Mouse (Mus musculus) small intestine, adult 2 months (tissue): Measurements from ENCODE around the gene Ppp1r32. TPM values are rescaled to one million over a fixed set of nuclear protein-coding genes. Genes with fewer than 3 reads are reported as not detected.

Experiments
- H3K27ac ChIP-seq: fragments of 200-500 bp; 2 replicates; pipeline ENCODE4 v1.5.1; 2012; ENCODE audit warnings: low read depth, low read length, control low read depth, inconsistent platforms; ENCODE audit not compliant: insufficient read depth
- H3K27me3 ChIP-seq: fragments of 200-500 bp; 2 replicates; pipeline ENCODE4 v1.6.1; 2012; ENCODE audit warnings: mild to moderate bottlenecking, moderate library complexity, low read length, inconsistent platforms; ENCODE audit not compliant: control insufficient read depth, insufficient read depth
- H3K36me3 ChIP-seq: fragments of 200-500 bp; 2 replicates; pipeline ENCODE4 v1.6.1; 2012; ENCODE audit warnings: mild to moderate bottlenecking, low read length, control low read depth, inconsistent platforms; ENCODE audit not compliant: control insufficient read depth, insufficient read depth
- H3K4me1 ChIP-seq: fragments of 200-500 bp; 2 replicates; pipeline ENCODE4 v1.6.1; 2012; ENCODE audit warnings: low read length, inconsistent platforms, mixed read lengths; ENCODE audit not compliant: control insufficient read depth, insufficient read depth, insufficient read length
- H3K4me3 ChIP-seq: fragments of 200-500 bp; 2 replicates; pipeline ENCODE4 v1.5.1; 2012; ENCODE audit warnings: low read depth, mild to moderate bottlenecking, control low read depth, inconsistent platforms, low read length, moderate library complexity
- CTCF ChIP-seq: fragments of 200-500 bp; IDR thresholded peaks from 2 replicates; pipeline ENCODE4 v1.5.1; 2012; ENCODE audit warnings: low read depth, mild to moderate bottlenecking, control low read depth, inconsistent platforms, low read length, moderate library complexity, mixed read lengths; ENCODE audit not compliant: insufficient replicate concordance, insufficient read length; ENCODE audit errors: extremely low read depth
- POLR2A ChIP-seq: fragments of 200-500 bp; IDR thresholded peaks from 2 replicates; pipeline ENCODE4 v1.6.1; 2012; ENCODE audit warnings: low read depth, mild to moderate bottlenecking, control low read depth, inconsistent platforms, low read length, moderate library complexity
- WGBS: fragments of 180-500 bp; shearing (Covaris S2); methylation state at CpG from one replicate; pipeline ENCODE4 v1.1.7; 2018; 5-methylcytosine and 5-hydroxymethylcytosine counted together
- polyA plus RNA-seq: library from polyadenylated mRNA; depleted of rRNA; stranded (reverse); fragments of >200 nt; gene quantifications from 2 replicates; pipeline ENCODE4 v1.2.3, GENCODE M21; 2012; rRNA removed

Gene Ppp1r32
- 0.41 and 0.87 TPM in 2 replicates for polyA plus RNA-seq

- H3K36me3 ChIP-seq = no peaks in the 10 kb centered on the region
- H3K4me3 ChIP-seq = no peak within 1 kb of the TSS
- no peak for TF ChIP-seq POLR2A
- TF ChIP-seq CTCF = no peak
- 39% methylated on average over 6 of the region's 6 CpGs for WGBS
- no peak within 1 kb of the TSS for H3K27ac ChIP-seq
- H3K4me1 ChIP-seq = no peaks in the 10 kb centered on the region
- H3K27me3 ChIP-seq = no peaks in the 10 kb centered on the region
These were observed at the start of gene Ppp1r32 for GRCm38 (mm10) chr19:10482703-10483102. Gene Ppp1r32, minus strand, starts transcription at chr19:10482928.

DNA sequence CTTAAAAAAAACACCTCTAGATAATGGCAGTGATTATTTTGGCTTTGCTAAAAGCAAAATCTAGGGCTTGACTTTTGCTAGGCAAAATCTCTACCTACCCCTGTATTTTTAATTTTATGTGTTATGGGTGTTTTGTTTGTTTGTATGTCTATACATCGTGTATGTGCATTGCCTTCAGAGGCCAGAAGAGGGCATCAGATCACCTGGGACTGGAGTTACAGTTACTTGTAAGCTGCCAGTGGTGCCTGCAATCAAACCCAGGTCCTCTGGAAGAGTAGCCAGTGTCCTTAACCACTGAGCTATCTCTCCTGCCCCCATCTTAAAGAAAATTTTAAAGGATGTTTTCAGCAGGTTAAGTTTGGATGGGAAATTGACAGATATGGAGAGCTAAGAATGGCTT, 47.4 kb upstream of the Ppp1r32 start:
- peaks cover 39% of the 10 kb centered on the region for H3K36me3 ChIP-seq
- 93% methylated on average over 1 of the region's 1 CpGs for WGBS
- TF ChIP-seq CTCF (peak; percentile 27; the same call in 1 of the 2 replicates), POLR2A (no peak)

GRCm38 (mm10) chr19:10525910-10526309, 43.2 kb upstream of the Ppp1r32 start, which contains the start of gene Sdhaf2:
Gene Sdhaf2, minus strand, starts transcription at chr19:10526142.
- under 1% methylated on average over 11 of the region's 11 CpGs for WGBS
- Histone ChIP-seq H3K27ac (peak within 1 kb of the TSS; percentile 100), H3K27me3 (no peaks in the 10 kb centered on the region), H3K36me3 (peaks cover 10% of the 10 kb centered on the region), H3K4me1 (no peaks in the 10 kb centered on the region), H3K4me3 (peak within 1 kb of the TSS; percentile 99)
- no peak for TF ChIP-seq POLR2A
- TF ChIP-seq CTCF = no peak

More for the DNA sequence above, 47.4 kb upstream of the Ppp1r32 start:
- H3K27ac ChIP-seq = no peak overlapping the region
- no peak overlapping the region for H3K4me3 ChIP-seq
- no peaks in the 10 kb centered on the region for H3K27me3 ChIP-seq
- no peaks in the 10 kb centered on the region for H3K4me1 ChIP-seq

DNA sequence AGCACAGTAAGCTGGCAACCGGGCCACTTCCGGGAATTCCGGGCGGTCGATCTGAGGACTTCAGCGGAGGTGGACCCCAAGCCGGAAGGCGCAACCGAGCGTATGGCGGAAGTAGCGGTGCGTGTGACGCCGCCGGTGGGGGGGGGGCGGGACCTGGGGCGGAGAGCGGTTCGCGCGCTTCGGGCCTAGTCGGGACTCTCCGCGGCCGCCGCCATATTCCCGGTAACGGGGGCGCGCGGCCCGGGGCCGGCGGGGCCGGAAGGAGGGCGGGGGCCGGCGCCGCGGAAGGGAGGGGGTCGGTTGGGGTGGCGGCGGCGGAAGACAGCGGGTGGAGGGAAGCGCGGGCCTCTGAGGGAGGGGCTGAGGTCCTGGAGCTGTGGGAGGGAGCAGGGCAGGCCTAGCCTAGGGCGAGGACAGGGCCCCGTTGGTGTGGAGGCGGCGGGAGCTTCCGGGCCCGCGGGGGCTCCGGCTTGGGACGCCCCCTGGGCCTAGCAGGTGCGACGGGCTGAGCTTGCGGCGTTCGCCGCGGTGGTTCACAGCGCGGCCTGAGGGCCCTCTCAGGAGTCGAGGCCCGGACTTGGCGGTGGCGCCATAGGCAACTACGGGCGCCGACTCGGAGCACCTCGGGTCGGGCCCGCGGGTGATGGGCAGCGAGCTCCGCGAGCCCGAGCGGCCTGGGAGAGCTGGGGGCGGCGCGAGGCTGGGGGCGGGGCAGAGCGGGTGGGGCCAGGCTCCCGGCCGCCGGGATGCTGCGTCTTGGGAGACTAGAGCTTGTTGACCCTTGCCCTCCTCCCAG, 42.6 kb upstream of the Ppp1r32 start, which contains the start of gene Cpsf7:
TSS of gene Cpsf7 (plus strand) at position 161 of the 796 bp plus-strand sequence.
- Histone ChIP-seq H3K4me1 (no peaks in the 10 kb centered on the region), H3K4me3 (peak within 1 kb of the TSS; percentile 99), H3K27me3 (no peaks in the 10 kb centered on the region), H3K27ac (peak within 1 kb of the TSS; percentile 100), H3K36me3 (peaks cover 8% of the 10 kb centered on the region)
- no peak; the same call in 1 of the 2 replicates for TF ChIP-seq POLR2A
- 0 out of 2 replicates have a peak, but pooled peaks have one; percentile 9 for TF ChIP-seq CTCF
- under 1% methylated on average over 92 of the region's 93 CpGs for WGBS

- peak overlapping the region; percentile 83 for H3K27ac ChIP-seq
- TF ChIP-seq POLR2A (0 out of 2 replicates have a peak, but pooled peaks have one; percentile 72), CTCF (no peak)
- no peaks in the 10 kb centered on the region for H3K4me1 ChIP-seq
- H3K36me3 ChIP-seq = peaks cover 8% of the 10 kb centered on the region
- peak overlapping the region; percentile 99 for H3K4me3 ChIP-seq
- H3K27me3 ChIP-seq = no peaks in the 10 kb centered on the region
- WGBS = under 1% methylated on average over 19 of the region's 19 CpGs
These were observed 42.0 kb upstream of the Ppp1r32 start for GRCm38 (mm10) chr19:10524784-10525105.

GRCm38 (mm10) chr19:10523483-10524080, 40.9 kb upstream of the Ppp1r32 start:
- Histone ChIP-seq H3K27me3 (no peaks in the 10 kb centered on the region), H3K4me3 (no peak overlapping the region), H3K4me1 (no peaks in the 10 kb centered on the region), H3K27ac (no peak overlapping the region), H3K36me3 (peaks cover 5% of the 10 kb centered on the region; the same call in 1 of the 2 replicates)
- 45% methylated on average over 5 of the region's 5 CpGs for WGBS
- TF ChIP-seq CTCF = no peak
- no peak for TF ChIP-seq POLR2A

DNA sequence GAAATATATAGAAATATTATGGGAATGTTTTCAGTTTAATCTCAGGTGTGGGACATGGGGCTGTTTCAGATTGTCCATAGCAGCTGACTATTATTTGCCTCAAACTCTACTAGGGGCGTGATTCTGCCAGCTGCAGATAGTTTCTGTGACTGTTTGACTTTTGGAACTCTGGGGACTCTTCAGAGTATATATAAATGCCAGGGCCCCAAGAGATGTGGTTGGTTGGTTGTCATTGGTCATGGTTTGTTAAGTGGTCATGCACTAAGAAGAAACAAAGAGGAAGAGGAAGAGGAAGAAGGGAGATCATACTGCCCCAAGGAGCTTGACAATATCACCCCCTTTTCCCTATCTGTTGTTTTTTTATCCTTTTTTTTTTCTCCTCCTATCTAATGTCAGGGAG, 39.2 kb upstream of the Ppp1r32 start:
- no peak overlapping the region for H3K27ac ChIP-seq
- H3K27me3 ChIP-seq = no peaks in the 10 kb centered on the region
- H3K4me1 ChIP-seq = no peaks in the 10 kb centered on the region
- 47% methylated on average over 1 of the region's 1 CpGs for WGBS
- TF ChIP-seq CTCF (no peak), POLR2A (no peak)
- no peak overlapping the region for H3K4me3 ChIP-seq
- peaks cover 7% of the 10 kb centered on the region; the same call in 1 of the 2 replicates for H3K36me3 ChIP-seq
